Mouse (Mus musculus): ENCODE data around the gene Senp6. TPM values are rescaled to one million over a fixed set of nuclear protein-coding genes. Genes with fewer than 3 reads are reported as not detected.
"Not testable (repeated sequence)": the region's sequence is repeated elsewhere in the genome, so short reads cannot be mapped to it uniquely, and the experiment has no call there.

The Senp6 gene
- 37.0 and 53.1 TPM in 2 replicates for polyA plus RNA-seq (2016; fragmentation: Nextera tagmentation; extraction: Ambion mirVana)

GRCm38 (mm10) chr9:80066367-80067220 is at the start of gene Senp6:
Gene Senp6, plus strand, starts transcription at chr9:80066903.
- no peaks in the 10 kb centered on the region for H3K36me3 ChIP-seq
- H3K27ac ChIP-seq, result peak within 1 kb of the TSS; percentile 99
- H3K9me3 ChIP-seq, result peaks cover 8% of the 10 kb centered on the region; the same call in 1 of the 2 replicates
- WGBS, result under 1% methylated on average over 74 of the region's 74 CpGs
- peak; percentile 92 for DNase-seq (ENCODE audit: low spot score)
- H3K4me1 ChIP-seq, result peaks cover 12% of the 10 kb centered on the region
- H3K4me3 ChIP-seq, result peak within 1 kb of the TSS; percentile 91
- no peaks in the 10 kb centered on the region for H3K27me3 ChIP-seq (ENCODE audit: insufficient read depth, poor library complexity, severe bottlenecking)

- Histone ChIP-seq H3K4me3 (no peak overlapping the region), H3K9me3 (no peaks in the 10 kb centered on the region), H3K27me3 (ENCODE audit: insufficient read depth, poor library complexity, severe bottlenecking) (no peaks in the 10 kb centered on the region), H3K4me1 (peaks cover 11% of the 10 kb centered on the region), H3K36me3 (no peaks in the 10 kb centered on the region), H3K27ac (no peak overlapping the region)
- WGBS, result 55% methylated on average over 3 of the region's 3 CpGs
- peak; percentile 59 for DNase-seq (ENCODE audit: low spot score)
These were observed 46.3 kb upstream of the Senp6 start for GRCm38 (mm10) chr9:80020429-80020828.

GRCm38 (mm10) chr9:80021648-80022047 is 45.1 kb upstream of the Senp6 start:
- H3K4me1 ChIP-seq, result peaks cover 15% of the 10 kb centered on the region
- WGBS, result 31% methylated on average over 1 of the region's 1 CpGs
- H3K9me3 ChIP-seq, result no peaks in the 10 kb centered on the region
- H3K27ac ChIP-seq, result no peak overlapping the region
- H3K4me3 ChIP-seq, result no peak overlapping the region
- DNase-seq (ENCODE audit: low spot score), result no peak
- H3K27me3 ChIP-seq (ENCODE audit: insufficient read depth, poor library complexity, severe bottlenecking), result no peaks in the 10 kb centered on the region
- no peaks in the 10 kb centered on the region for H3K36me3 ChIP-seq

- Histone ChIP-seq H3K4me3 (peak overlapping the region; percentile 3; the same call in 1 of the 2 replicates), H3K4me1 (peaks cover 18% of the 10 kb centered on the region), H3K27me3 (ENCODE audit: insufficient read depth, poor library complexity, severe bottlenecking) (no peaks in the 10 kb centered on the region), H3K36me3 (no peaks in the 10 kb centered on the region), H3K27ac (peak overlapping the region; percentile 88), H3K9me3 (no peaks in the 10 kb centered on the region)
- no peak for DNase-seq (ENCODE audit: low spot score)
- 50% methylated on average over 8 of the region's 8 CpGs for WGBS
These were observed 43.9 kb upstream of the Senp6 start for GRCm38 (mm10) chr9:80022821-80023220.

- not testable (repeated sequence) for H3K27ac ChIP-seq; H3K36me3 ChIP-seq; H3K4me3 ChIP-seq; H3K27me3 ChIP-seq (ENCODE audit: insufficient read depth, poor library complexity, severe bottlenecking); DNase-seq (ENCODE audit: low spot score); H3K9me3 ChIP-seq
- H3K4me1 ChIP-seq, result peaks cover 18% of the 10 kb centered on the region
- 88% methylated on average over 5 of the region's 5 CpGs for WGBS
These were observed 41.4 kb upstream of the Senp6 start for GRCm38 (mm10) chr9:80025347-80025746.

GRCm38 (mm10) chr9:80026017-80026416 is 40.7 kb upstream of the Senp6 start:
- no peaks in the 10 kb centered on the region for H3K36me3 ChIP-seq

GRCm38 (mm10) chr9:80026581-80027021 is 40.1 kb upstream of the Senp6 start:
- peaks cover 17% of the 10 kb centered on the region for H3K4me1 ChIP-seq
- H3K36me3 ChIP-seq, result no peaks in the 10 kb centered on the region
- H3K4me3 ChIP-seq, result no peak overlapping the region
- 0 out of 2 replicates have a peak overlapping the region, but pooled peaks have one; percentile 8 for H3K27ac ChIP-seq
- no peak for DNase-seq (ENCODE audit: low spot score)
- WGBS, result 53% methylated on average over 6 of the region's 6 CpGs
- no peaks in the 10 kb centered on the region for H3K27me3 ChIP-seq (ENCODE audit: insufficient read depth, poor library complexity, severe bottlenecking)
- H3K9me3 ChIP-seq, result no peaks in the 10 kb centered on the region

More at GRCm38 (mm10) chr9:80026017-80026416, 40.7 kb upstream of the Senp6 start:
- 0% methylated on average over 2 of the region's 2 CpGs for WGBS
- no peaks in the 10 kb centered on the region for H3K9me3 ChIP-seq
- H3K4me3 ChIP-seq, result no peak overlapping the region
- H3K27me3 ChIP-seq (ENCODE audit: insufficient read depth, poor library complexity, severe bottlenecking), result no peaks in the 10 kb centered on the region
- peak; percentile 80 for DNase-seq (ENCODE audit: low spot score)
- H3K4me1 ChIP-seq, result peaks cover 18% of the 10 kb centered on the region
- H3K27ac ChIP-seq, result no peak overlapping the region

- DNase-seq (ENCODE audit: low spot score), result no peak
- Histone ChIP-seq H3K9me3 (0 out of 2 replicates have a peak, but pooled peaks cover 1% of the 10 kb centered on the region), H3K4me1 (peaks cover 6% of the 10 kb centered on the region; the same call in 1 of the 2 replicates), H3K36me3 (no peaks in the 10 kb centered on the region), H3K4me3 (no peak overlapping the region), H3K27me3 (ENCODE audit: insufficient read depth, poor library complexity, severe bottlenecking) (no peaks in the 10 kb centered on the region), H3K27ac (no peak overlapping the region)
- 87% methylated on average over 13 of the region's 13 CpGs for WGBS
These were observed 29.3 kb upstream of the Senp6 start for GRCm38 (mm10) chr9:80037262-80037996.

GRCm38 (mm10) chr9:80037997-80038383 is 28.7 kb upstream of the Senp6 start:
- no peaks in the 10 kb centered on the region for H3K27me3 ChIP-seq (ENCODE audit: insufficient read depth, poor library complexity, severe bottlenecking)
- H3K4me1 ChIP-seq, result peaks cover 6% of the 10 kb centered on the region; the same call in 1 of the 2 replicates
- no peak for DNase-seq (ENCODE audit: low spot score)
- no peak overlapping the region for H3K4me3 ChIP-seq
- no peak overlapping the region for H3K27ac ChIP-seq
- H3K36me3 ChIP-seq, result no peaks in the 10 kb centered on the region
- no peaks in the 10 kb centered on the region for H3K9me3 ChIP-seq

GRCm38 (mm10) chr9:80039296-80039815 is 27.3 kb upstream of the Senp6 start:
- no peaks in the 10 kb centered on the region for H3K9me3 ChIP-seq
- H3K36me3 ChIP-seq, result no peaks in the 10 kb centered on the region
- H3K27me3 ChIP-seq (ENCODE audit: insufficient read depth, poor library complexity, severe bottlenecking), result no peaks in the 10 kb centered on the region
- H3K4me1 ChIP-seq, result peaks cover 6% of the 10 kb centered on the region; the same call in 1 of the 2 replicates
- no peak overlapping the region for H3K27ac ChIP-seq
- 35% methylated on average over 2 of the region's 2 CpGs for WGBS
- H3K4me3 ChIP-seq, result no peak overlapping the region
- no peak for DNase-seq (ENCODE audit: low spot score)

GRCm38 (mm10) chr9:80044301-80044700 is 22.4 kb upstream of the Senp6 start:
- not testable (repeated sequence) for H3K36me3 ChIP-seq; H3K4me1 ChIP-seq; H3K9me3 ChIP-seq; DNase-seq (ENCODE audit: low spot score); H3K27me3 ChIP-seq (ENCODE audit: insufficient read depth, poor library complexity, severe bottlenecking); H3K27ac ChIP-seq; H3K4me3 ChIP-seq
- 85% methylated on average over 4 of the region's 4 CpGs for WGBS

- not testable (repeated sequence) for H3K4me1 ChIP-seq; H3K4me3 ChIP-seq; H3K27ac ChIP-seq; DNase-seq (ENCODE audit: low spot score); H3K9me3 ChIP-seq; H3K27me3 ChIP-seq (ENCODE audit: insufficient read depth, poor library complexity, severe bottlenecking); H3K36me3 ChIP-seq
- WGBS, result 61% methylated on average over 5 of the region's 5 CpGs
These were observed 17.4 kb upstream of the Senp6 start for GRCm38 (mm10) chr9:80049271-80049670.

- H3K27ac ChIP-seq, result no peak overlapping the region
- H3K36me3 ChIP-seq, result no peaks in the 10 kb centered on the region
- H3K4me1 ChIP-seq, result no peaks in the 10 kb centered on the region
- no peak overlapping the region for H3K4me3 ChIP-seq
- H3K27me3 ChIP-seq (ENCODE audit: insufficient read depth, poor library complexity, severe bottlenecking), result no peaks in the 10 kb centered on the region
- 69% methylated on average over 5 of the region's 5 CpGs for whole genome bisulfite sequencing
- DNase-seq (ENCODE audit: low spot score), result no peak
- no peaks in the 10 kb centered on the region for H3K9me3 ChIP-seq
These were observed 13.8 kb upstream of the Senp6 start for GRCm38 (mm10) chr9:80052951-80053350.

Data from heart, embryonic 10.5 days (tissue).